Mouse (Mus musculus) thymus, postnatal 36 days (tissue): ENCODE data around the gene Srebf2.

Experiments used
- DNase-seq, 2 experiments: peaks; one replicate each; pipeline ENCODE4 v3.0.0; 2022; ENCODE audit warnings: mixed read lengths in 2 of 2

The Srebf2 gene

DNA sequence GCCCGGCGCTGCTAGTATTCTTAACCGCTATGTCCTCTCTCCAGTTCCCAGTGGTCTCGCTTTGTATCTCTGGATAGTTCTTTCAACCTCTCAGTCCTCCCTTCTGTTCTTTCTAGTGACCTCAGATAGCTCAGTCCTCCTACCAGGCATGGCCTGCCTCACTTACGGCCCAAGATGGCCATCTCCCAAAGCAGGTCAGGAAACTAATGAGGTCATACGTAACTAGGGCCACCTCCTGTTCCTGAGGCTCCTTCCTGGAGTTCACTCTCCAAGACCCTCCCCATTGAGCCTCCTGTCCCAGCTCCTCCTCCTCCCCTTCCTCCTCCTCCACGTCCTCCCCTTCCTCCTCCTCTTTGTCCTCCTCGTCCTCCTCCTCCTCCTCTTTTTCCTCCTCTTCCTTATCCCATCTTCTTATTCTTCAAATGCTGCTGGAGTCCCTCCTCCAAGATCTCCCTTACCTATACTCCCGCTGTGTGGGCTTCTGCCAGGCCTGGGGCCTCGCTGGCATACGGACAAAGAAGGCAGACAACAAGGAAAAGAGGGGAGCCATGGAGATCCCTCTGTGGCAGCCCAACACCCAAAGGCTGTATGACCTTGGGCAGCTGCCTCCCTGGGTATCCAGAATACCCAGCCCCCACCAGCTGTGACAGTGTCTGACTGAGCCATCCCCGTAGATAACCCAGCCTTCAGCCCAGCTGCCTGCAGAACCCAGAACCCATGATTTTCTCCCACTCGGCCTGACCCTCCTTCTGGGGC, 62.5 kb downstream of the Srebf2 start:
- DNase-seq: no peak

DNA sequence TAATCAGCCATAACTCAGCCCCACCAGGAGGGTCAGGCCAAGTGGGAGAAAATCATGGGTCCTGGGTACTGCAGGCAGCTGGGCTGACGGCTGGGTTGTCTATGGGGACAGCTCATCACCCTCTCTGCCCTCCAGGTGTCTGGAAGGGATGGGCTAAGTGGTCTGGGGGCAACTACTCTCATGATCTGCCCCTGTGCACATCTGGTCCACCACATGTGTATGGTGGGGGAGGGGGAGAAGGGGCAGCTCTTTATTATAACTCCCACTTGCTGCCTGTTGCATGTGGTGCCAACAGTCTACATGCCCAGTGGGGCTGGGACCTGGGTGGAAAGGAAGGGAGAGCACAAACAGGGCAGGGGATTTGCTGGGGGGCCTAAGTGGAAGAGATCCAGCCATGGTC, 63.8 kb downstream of the Srebf2 start:
- no peak for DNase-seq

DNA sequence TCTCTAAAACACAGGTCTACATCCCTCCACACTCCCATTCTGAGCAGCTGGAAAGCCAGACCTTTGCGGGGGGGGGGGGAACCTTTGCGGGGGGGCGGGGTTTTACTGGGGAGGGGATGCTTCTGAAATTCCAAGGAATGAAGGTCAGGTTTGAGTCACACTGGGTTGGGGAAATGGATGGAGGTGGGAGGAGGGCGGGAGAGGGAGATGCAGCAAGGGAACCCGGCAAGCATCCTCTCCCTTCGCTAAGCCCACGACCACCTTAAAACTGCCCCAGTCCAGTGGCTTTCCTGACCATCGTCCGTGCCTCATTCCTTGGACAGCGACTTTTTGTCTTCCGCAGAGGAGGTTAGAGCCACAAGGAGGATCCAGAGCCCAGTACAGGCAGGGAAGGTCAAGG, 64.3 kb downstream of the Srebf2 start:
- no peak for DNase-seq

- DNase-seq: no peak
Observed at GRCm38 (mm10) chr15:82211911-82212751, 65.2 kb downstream of the Srebf2 start.

- DNase-seq: no peak
Observed at GRCm38 (mm10) chr15:82212752-82213063, 65.7 kb downstream of the Srebf2 start, which contains the start of gene Shisa8. TSS of gene Shisa8 (minus strand) at chr15:82212815.

DNA sequence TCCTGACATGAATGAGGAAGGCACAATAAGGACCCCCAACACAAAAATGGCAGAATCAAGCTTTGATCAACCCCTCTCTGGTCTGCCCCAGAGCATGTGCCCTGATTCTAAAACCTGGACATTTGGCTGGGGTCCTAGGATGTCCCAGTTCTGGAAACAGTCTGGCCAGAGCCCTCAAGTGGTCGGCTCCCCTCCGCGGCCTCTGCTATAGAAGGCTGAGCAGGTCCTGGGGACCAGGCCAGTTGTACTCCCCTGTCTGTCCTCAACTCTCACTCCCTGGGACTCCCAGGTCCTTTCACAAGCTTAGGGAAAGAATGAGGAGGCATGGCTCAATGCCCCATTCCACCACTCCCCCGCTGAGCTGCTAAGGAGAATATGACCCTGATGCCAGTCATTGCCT, 66.2 kb downstream of the Srebf2 start:
- DNase-seq: no peak

DNA sequence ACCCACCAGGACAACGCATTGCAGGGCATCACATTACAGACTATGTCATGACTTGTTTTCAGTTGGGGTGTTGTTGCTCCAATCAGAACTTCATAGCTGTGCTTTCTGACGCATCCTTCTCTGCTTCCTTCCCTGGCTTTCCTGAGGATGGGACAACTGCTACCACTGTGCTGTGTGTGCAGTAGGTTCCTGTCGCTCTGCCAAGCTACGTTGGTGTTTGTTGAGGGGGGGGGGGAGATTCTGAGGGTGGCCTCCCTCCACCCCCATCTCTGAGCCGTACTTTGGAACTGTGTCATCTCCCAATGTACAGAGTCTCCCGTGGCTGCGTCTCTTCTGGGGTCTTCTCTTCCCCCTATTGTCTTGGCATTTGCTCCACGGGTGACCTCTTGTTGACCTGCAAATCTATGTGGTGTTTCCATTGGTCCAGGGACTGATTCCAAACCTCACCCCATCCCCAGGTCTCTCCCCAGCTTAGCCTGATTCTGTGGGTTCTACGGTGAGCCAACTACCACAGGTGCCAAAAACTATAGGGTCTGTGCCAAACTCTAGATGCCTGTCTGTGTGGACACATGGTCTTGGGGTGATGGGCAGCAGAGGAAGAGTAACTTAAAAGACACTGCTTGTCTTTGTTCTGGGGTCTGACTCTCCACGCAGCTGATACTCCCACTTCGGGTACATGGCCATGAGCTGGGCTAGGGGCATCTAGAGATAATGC, 68.5 kb downstream of the Srebf2 start:
- DNase-seq: no peak

DNA sequence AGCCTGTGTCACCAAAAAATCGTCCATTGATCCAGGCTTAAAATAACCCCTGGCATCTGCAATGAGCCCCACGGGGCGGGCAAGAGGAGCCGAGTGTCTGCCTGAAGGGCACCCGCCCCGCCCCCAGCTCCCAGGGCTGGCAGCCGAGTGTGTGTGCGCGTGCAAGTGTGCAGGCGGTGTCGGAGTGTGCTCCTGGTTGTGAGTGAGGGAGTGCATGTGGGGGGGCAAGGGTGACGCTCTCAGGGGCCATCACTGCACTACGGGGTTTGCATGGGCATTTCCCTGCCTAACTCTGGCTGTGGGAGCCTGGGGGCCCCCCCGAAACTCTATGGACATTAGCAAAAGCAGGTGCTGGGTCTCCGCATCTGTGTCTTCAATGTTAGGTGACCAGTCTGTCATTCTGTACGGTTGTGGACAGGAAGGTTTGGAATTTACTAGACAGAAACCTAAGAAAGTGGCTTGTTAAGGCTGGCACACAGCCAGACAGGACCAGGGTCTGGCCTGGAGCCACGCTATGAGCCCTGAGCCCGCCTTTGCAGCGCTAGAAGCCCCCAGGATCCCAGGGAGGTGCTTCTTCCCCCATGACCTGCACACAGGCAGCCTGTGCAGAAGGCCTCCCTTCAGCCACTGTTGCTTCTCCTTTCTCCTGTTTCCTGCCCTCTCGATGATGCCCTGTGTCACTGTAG, 69.3 kb downstream of the Srebf2 start:
- DNase-seq: no peak

DNA sequence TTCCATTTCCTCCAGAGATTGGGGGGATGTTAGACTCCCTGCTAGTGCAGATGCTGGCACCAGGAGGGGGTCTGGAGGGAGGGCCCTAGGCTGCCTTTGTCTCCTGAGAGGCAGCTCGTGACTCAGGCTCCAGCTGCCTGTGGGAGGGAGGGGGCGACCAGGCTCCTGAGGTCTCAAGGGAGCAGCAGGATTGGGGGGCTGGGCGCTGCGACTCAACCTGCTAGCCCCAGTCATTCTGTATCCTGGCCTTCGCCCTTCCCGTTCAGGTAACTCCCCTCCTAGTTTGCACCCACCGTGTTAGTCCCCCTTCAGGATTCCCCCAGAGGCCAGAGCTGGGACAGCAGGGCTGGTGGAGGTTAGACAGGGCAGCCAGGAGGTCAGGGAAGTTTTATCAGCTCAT, 70.1 kb downstream of the Srebf2 start:
- no peak for DNase-seq

DNA sequence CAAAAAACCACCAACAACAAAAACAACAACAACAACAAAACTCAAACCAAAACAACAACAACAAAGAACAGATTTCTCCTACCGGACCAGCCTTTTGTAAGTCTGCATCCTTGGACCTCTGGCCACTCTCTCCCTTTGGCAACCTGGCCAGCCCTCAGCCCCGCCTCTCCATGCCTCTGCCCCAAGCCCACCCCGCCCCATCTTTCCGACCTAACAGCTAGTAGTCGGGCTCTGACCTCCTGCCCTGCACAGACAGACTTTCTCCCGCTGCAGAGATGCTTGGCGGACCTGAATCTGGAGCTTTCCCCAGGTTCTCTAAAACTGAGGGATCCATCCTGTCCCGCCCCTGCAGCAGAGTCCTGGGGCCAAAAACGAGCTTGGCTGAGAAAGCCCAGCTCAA, 71.0 kb downstream of the Srebf2 start:
- DNase-seq: no peak

- no peak for DNase-seq
Observed at GRCm38 (mm10) chr15:82218778-82219666, 72.0 kb downstream of the Srebf2 start.

- DNase-seq: no peak
Observed at GRCm38 (mm10) chr15:82220003-82220675, 73.2 kb downstream of the Srebf2 start.

- no peak for DNase-seq
Observed at GRCm38 (mm10) chr15:82221104-82221860, 74.3 kb downstream of the Srebf2 start.

- no peak for DNase-seq
Observed at GRCm38 (mm10) chr15:82223251-82223650, 76.3 kb downstream of the Srebf2 start.

DNA sequence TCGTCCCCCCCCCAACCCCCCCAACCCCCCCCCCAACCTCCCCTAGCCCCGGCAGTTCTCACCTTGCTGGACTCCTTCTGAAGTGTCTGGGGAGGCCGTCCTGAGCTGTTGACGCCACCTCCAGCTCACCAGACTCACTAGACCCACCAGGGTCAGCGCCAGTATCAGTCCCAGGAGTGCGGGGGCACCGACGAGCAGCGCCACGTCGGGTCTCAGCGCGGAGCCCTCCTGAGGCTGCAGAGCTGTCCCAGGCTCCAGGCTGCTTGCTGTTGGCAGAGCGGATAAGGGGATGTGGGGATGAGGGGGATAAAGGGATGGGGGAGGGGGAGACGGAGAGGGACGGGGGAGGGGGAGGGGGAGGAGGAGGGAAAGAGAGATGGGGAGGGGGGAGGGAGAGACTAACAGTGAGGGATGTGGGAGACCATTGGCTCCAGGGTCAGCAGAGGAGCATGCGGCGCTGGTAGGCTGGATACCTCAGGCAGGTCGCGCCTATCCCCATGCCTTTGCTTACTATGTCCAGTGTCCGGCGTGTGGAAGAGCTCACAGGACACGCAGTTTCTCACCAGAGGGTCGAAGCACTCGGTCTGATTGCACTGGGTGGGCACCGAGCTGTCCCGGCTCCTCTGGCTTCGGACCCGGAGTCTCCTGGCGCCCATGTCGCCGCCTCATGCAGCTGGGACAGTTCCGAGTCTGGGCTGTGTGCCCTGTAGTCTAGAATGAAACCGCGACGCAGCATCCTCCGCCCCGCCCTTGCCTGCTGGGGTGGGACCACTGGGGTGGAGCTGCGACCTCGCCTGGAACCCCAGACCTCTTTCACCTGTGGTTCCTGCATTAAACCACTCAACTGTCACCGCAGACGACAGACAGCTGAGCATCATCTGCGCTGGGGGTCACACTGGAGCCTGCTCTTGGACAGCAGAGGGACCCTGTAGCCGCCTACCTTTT, 76.9 kb downstream of the Srebf2 start, which contains the start of gene Tnfrsf13c:
Tnfrsf13c (minus strand) TSS at position 713 of the 945 bp plus-strand sequence.
- DNase-seq: peak; percentile 60 to 65

- DNase-seq: no peak
Observed at GRCm38 (mm10) chr15:82224602-82225215, 77.7 kb downstream of the Srebf2 start.

DNA sequence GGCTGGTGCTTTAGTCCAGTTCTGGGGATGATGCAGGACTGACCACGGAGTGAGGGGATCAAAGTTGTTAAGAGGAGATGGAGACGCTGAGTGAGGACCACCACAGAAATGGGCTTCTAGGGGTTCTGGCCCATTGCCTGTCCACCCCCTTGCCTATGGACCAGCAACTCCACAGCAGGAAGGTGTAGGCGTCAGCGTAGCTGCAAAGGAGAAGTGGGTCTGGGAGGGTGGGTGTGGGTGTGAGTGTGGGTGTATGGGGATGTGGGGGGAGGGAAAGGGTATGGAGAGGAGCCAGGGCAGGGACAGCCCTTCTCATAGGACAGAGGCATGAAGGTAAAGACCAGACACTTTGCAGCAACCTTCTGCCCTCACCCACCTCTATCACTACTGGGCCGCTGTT, 78.8 kb downstream of the Srebf2 start:
- DNase-seq: no peak

DNA sequence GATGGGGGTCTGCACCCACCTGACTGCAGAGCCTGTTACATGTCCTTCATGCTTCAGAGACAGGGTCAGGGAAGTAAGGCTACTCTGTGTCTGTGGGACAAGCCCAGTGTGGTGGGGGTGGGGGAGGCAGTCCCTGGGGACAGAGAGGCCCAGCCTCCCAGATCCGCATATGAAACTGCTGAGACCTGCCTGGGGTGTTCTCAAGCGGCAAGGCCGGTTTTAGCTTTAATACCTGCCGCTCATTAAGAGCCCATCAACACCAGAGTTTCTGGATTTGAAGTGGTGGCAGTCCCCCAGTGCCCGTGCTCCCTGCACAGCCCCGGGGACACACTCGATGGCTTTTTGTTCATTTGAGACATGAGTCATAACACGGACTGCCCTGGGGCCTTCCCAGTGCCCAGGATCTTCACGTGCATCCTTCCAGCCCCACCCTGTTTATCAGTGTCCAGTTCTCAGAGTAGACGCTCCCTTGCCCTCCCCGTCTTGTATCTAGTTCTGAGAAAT, 82.6 kb downstream of the Srebf2 start:
- DNase-seq: no peak
